Mouse (Mus musculus): Measurements from ENCODE around the gene Chia1.
"Not testable (repeated sequence)": the region's sequence is repeated elsewhere in the genome, so short reads cannot be mapped to it uniquely, and the experiment has no call there.

DNA sequence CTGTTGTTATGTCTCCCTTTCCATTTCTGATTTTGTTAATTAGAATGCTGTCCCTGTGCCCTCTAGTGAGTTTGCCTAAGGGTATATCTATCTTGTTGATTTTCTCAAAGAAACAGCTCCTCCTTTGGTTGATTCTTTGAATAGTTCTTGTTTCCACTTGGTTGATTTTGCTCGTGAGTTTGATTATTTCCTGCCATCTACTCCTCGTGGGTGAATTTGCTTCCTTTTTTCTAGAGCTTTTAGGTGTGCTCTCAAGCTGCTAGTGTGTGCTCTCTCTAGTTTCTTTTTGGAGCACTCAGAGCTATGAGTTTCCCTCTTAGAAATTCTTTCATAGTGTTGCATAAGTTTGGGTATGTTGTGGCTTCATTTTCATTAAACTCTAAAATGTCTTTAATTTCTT lies 61.9 kb downstream of the Chia1 start:
- not testable (repeated sequence) for TF ChIP-seq POLR2A (IDR thresholded peaks at IDR 0.05; ENCODE audit: borderline replicate concordance, low read depth, low read length); CTCF (IDR thresholded peaks at IDR 0.05; ENCODE audit: low read depth, low read length)

Data from bone marrow macrophage, adult 2 months (primary cell).